Mouse (Mus musculus): ENCODE data around the gene Mgat4d. TPM values are rescaled to one million over a fixed set of nuclear protein-coding genes. Genes with fewer than 3 reads are reported as not detected.
"Not testable (repeated sequence)": the region's sequence is repeated elsewhere in the genome, so short reads cannot be mapped to it uniquely, and the experiment has no call there.

Mgat4d gene
- not detected in 2 replicates for polyA plus RNA-seq (2015; fragmentation: Nextera tagmentation; extraction: Ambion mirVana)

DNA sequence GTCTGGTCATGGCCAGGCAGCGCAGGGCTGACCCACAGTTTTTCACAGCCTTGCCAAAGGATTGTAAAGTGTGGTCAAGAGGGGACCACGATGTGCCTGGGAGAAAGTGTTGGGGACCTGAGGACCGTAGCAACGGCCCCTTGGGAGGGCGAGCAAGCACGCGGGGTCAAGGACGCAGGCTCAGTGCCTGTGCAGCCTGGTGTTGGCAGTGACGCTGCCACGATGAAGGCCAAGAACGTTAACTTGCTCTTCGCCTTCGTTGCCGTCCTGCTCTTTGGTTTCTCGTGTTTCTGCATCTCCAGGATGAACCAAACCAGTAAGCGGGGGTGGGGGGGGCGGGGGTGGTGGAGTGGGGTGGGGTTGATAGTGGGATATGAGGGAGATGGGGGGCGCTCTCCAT lies at the start of gene Mgat4d:
Gene Mgat4d (plus strand): TSS at position 209 of the 400 bp plus-strand sequence.
- no peaks in the 10 kb centered on the region for H3K4me1 ChIP-seq (replicated peaks; ENCODE audit: control insufficient read depth, insufficient read depth, low read length)
- no peaks in the 10 kb centered on the region for H3K27me3 ChIP-seq (ENCODE audit: control insufficient read depth, insufficient read depth, low read depth, low read length)
- ATAC-seq (ENCODE audit: low read depth): no peak
- H3K9me3 ChIP-seq (ENCODE audit: control insufficient read depth, low read length): no peaks in the 10 kb centered on the region
- H3K36me3 ChIP-seq (ENCODE audit: control insufficient read depth, insufficient read depth, low read length): no peaks in the 10 kb centered on the region
- H3K4me3 ChIP-seq (ENCODE audit: low read length): no peak within 1 kb of the TSS
- WGBS: 66% methylated on average over 18 of the region's 18 CpGs
- no peak within 1 kb of the TSS for H3K27ac ChIP-seq (ENCODE audit: low read length)
- no peak within 1 kb of the TSS for H3K9ac ChIP-seq (ENCODE audit: low read length)
- no peak within 1 kb of the TSS for H3K4me2 ChIP-seq (ENCODE audit: low read depth, low read length)

GRCm38 (mm10) chr8:83300135-83300534 lies 48.1 kb upstream of the Mgat4d start:
- Histone ChIP-seq H3K36me3 (ENCODE audit: control insufficient read depth, insufficient read depth, low read length) (no peaks in the 10 kb centered on the region), H3K4me1 (replicated peaks; ENCODE audit: control insufficient read depth, insufficient read depth, low read length) (no peaks in the 10 kb centered on the region), H3K9me3 (ENCODE audit: control insufficient read depth, low read length) (0 out of 2 replicates have a peak, but pooled peaks cover 2% of the 10 kb centered on the region), H3K4me2 (ENCODE audit: low read depth, low read length) (no peak overlapping the region), H3K4me3 (ENCODE audit: low read length) (no peak overlapping the region), H3K27ac (ENCODE audit: low read length) (no peak overlapping the region), H3K27me3 (ENCODE audit: control insufficient read depth, insufficient read depth, low read depth, low read length) (no peaks in the 10 kb centered on the region), H3K9ac (ENCODE audit: low read length) (no peak overlapping the region)
- 52% methylated on average over 1 of the region's 1 CpGs for WGBS
- ATAC-seq (ENCODE audit: low read depth): no peak

DNA sequence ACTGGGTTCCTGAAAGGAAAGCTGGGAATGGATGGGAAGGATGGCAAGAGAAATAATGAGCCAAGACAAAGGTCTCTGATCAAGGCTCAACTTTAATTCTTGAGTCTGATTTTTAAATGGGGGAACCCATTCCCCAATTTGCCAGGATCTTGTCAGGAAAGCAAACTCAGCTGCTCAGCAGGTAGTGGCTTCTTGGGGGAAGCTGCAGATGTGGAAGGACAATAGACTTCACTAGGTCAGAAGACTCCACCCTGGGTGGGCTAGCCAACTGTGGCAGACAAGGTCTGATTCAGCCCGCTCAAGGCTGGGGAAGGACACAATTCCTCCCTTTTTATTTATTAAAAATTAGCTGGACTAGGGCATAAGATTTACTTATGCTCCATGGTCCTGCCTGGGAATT lies 43.3 kb upstream of the Mgat4d start:
- no peak overlapping the region for H3K4me3 ChIP-seq (ENCODE audit: low read length)
- H3K27me3 ChIP-seq (ENCODE audit: control insufficient read depth, insufficient read depth, low read depth, low read length): no peaks in the 10 kb centered on the region
- 0 out of 2 replicates have a peak, but pooled peaks cover 2% of the 10 kb centered on the region for H3K9me3 ChIP-seq (ENCODE audit: control insufficient read depth, low read length)
- H3K27ac ChIP-seq (ENCODE audit: low read length): no peak overlapping the region
- H3K36me3 ChIP-seq (ENCODE audit: control insufficient read depth, insufficient read depth, low read length): no peaks in the 10 kb centered on the region
- no peak for ATAC-seq (ENCODE audit: low read depth)
- WGBS: 100% methylated on average over 1 of the region's 1 CpGs
- H3K9ac ChIP-seq (ENCODE audit: low read length): no peak overlapping the region
- no peaks in the 10 kb centered on the region for H3K4me1 ChIP-seq (replicated peaks; ENCODE audit: control insufficient read depth, insufficient read depth, low read length)
- H3K4me2 ChIP-seq (ENCODE audit: low read depth, low read length): no peak overlapping the region

GRCm38 (mm10) chr8:83309836-83310235 lies 38.4 kb upstream of the Mgat4d start:
- Histone ChIP-seq H3K27me3 (ENCODE audit: control insufficient read depth, insufficient read depth, low read depth, low read length) (no peaks in the 10 kb centered on the region), H3K4me3 (ENCODE audit: low read length) (no peak overlapping the region), H3K9ac (ENCODE audit: low read length) (no peak overlapping the region), H3K4me1 (replicated peaks; ENCODE audit: control insufficient read depth, insufficient read depth, low read length) (no peaks in the 10 kb centered on the region), H3K27ac (ENCODE audit: low read length) (no peak overlapping the region), H3K4me2 (ENCODE audit: low read depth, low read length) (no peak overlapping the region), H3K36me3 (ENCODE audit: control insufficient read depth, insufficient read depth, low read length) (no peaks in the 10 kb centered on the region; the same call in 1 of the 2 replicates), H3K9me3 (ENCODE audit: control insufficient read depth, low read length) (no peaks in the 10 kb centered on the region)
- ATAC-seq (ENCODE audit: low read depth): no peak
- WGBS: 89% methylated on average over 6 of the region's 6 CpGs

DNA sequence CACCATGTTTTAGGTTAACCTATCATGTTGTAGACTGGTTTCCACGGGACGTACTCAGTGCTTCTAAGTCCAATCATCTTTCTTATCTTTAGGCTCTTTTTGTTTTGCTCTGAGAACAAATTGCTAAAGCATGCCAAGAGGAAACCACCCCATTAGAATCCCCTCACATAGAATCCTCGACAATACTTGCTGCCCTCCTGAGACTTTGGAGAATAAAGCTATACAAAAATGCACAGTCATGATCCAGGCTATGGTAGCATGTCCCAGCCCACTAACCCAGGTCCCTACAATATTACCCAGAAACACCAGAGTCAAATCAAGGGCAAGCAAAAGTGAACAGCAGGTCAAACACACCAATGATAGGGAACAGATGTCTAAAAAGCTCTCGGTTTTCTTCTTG lies 33.2 kb upstream of the Mgat4d start:
- H3K9ac ChIP-seq (ENCODE audit: low read length); H3K4me3 ChIP-seq (ENCODE audit: low read length); ATAC-seq (ENCODE audit: low read depth); H3K27me3 ChIP-seq (ENCODE audit: control insufficient read depth, insufficient read depth, low read depth, low read length); H3K27ac ChIP-seq (ENCODE audit: low read length); H3K9me3 ChIP-seq (ENCODE audit: control insufficient read depth, low read length); H3K4me1 ChIP-seq (replicated peaks; ENCODE audit: control insufficient read depth, insufficient read depth, low read length); H3K4me2 ChIP-seq (ENCODE audit: low read depth, low read length): not testable (repeated sequence)
- 78% methylated on average over 4 of the region's 4 CpGs for WGBS
- peaks cover 13% of the 10 kb centered on the region for H3K36me3 ChIP-seq (ENCODE audit: control insufficient read depth, insufficient read depth, low read length)

- no peaks in the 10 kb centered on the region for H3K27me3 ChIP-seq (ENCODE audit: control insufficient read depth, insufficient read depth, low read depth, low read length)
- H3K9me3 ChIP-seq (ENCODE audit: control insufficient read depth, low read length): no peaks in the 10 kb centered on the region
- 82% methylated on average over 2 of the region's 2 CpGs for WGBS
- H3K9ac ChIP-seq (ENCODE audit: low read length): no peak overlapping the region
- H3K4me2 ChIP-seq (ENCODE audit: low read depth, low read length): no peak overlapping the region
- H3K4me3 ChIP-seq (ENCODE audit: low read length): no peak overlapping the region
- peaks cover 13% of the 10 kb centered on the region for H3K36me3 ChIP-seq (ENCODE audit: control insufficient read depth, insufficient read depth, low read length)
- no peak overlapping the region for H3K27ac ChIP-seq (ENCODE audit: low read length)
- ATAC-seq (ENCODE audit: low read depth): no peak
- no peaks in the 10 kb centered on the region for H3K4me1 ChIP-seq (replicated peaks; ENCODE audit: control insufficient read depth, insufficient read depth, low read length)
Observed at GRCm38 (mm10) chr8:83315691-83316090, 32.6 kb upstream of the Mgat4d start.

GRCm38 (mm10) chr8:83320543-83320942 lies 27.7 kb upstream of the Mgat4d start:
- H3K36me3 ChIP-seq (ENCODE audit: control insufficient read depth, insufficient read depth, low read length): peaks cover 11% of the 10 kb centered on the region
- no peak overlapping the region for H3K27ac ChIP-seq (ENCODE audit: low read length)
- no peaks in the 10 kb centered on the region for H3K4me1 ChIP-seq (replicated peaks; ENCODE audit: control insufficient read depth, insufficient read depth, low read length)
- no peak overlapping the region for H3K9ac ChIP-seq (ENCODE audit: low read length)
- H3K9me3 ChIP-seq (ENCODE audit: control insufficient read depth, low read length): no peaks in the 10 kb centered on the region
- ATAC-seq (ENCODE audit: low read depth): no peak
- no peaks in the 10 kb centered on the region for H3K27me3 ChIP-seq (ENCODE audit: control insufficient read depth, insufficient read depth, low read depth, low read length)
- no peak overlapping the region for H3K4me2 ChIP-seq (ENCODE audit: low read depth, low read length)
- no peak overlapping the region for H3K4me3 ChIP-seq (ENCODE audit: low read length)
- 96% methylated on average over 3 of the region's 3 CpGs for WGBS

- Histone ChIP-seq H3K4me2 (ENCODE audit: low read depth, low read length) (no peak overlapping the region), H3K4me3 (ENCODE audit: low read length) (no peak overlapping the region), H3K27me3 (ENCODE audit: control insufficient read depth, insufficient read depth, low read depth, low read length) (no peaks in the 10 kb centered on the region), H3K36me3 (ENCODE audit: control insufficient read depth, insufficient read depth, low read length) (peaks cover 8% of the 10 kb centered on the region), H3K9ac (ENCODE audit: low read length) (no peak overlapping the region), H3K4me1 (replicated peaks; ENCODE audit: control insufficient read depth, insufficient read depth, low read length) (no peaks in the 10 kb centered on the region), H3K9me3 (ENCODE audit: control insufficient read depth, low read length) (no peaks in the 10 kb centered on the region), H3K27ac (ENCODE audit: low read length) (no peak overlapping the region)
- ATAC-seq (ENCODE audit: low read depth): no peak
- 89% methylated on average over 6 of the region's 6 CpGs for WGBS
Observed at GRCm38 (mm10) chr8:83322374-83322773, 25.9 kb upstream of the Mgat4d start.

DNA sequence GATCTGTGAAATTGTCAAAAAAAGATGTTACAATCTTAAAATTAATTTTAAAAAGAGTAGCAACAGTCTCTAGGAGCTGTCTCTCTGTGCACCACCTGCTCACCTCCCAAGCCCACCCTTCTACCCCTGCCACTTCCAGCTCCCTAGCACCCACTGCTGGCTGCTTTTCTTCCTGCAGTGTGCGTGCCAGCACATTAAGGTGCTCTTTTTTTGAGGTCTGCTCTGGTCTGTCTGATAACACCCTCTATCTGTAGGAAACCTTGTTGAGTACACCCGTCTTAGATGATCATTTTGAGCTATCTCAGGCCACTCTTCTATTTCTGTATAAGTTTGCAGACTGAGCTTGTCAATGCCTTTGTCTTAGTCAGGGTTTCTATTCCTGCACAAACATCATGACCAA lies 25.2 kb upstream of the Mgat4d start:
- H3K27me3 ChIP-seq (ENCODE audit: control insufficient read depth, insufficient read depth, low read depth, low read length): no peaks in the 10 kb centered on the region
- WGBS: 90% methylated on average over 2 of the region's 2 CpGs
- no peak overlapping the region for H3K27ac ChIP-seq (ENCODE audit: low read length)
- no peak overlapping the region for H3K4me3 ChIP-seq (ENCODE audit: low read length)
- H3K4me1 ChIP-seq (replicated peaks; ENCODE audit: control insufficient read depth, insufficient read depth, low read length): no peaks in the 10 kb centered on the region
- no peaks in the 10 kb centered on the region for H3K9me3 ChIP-seq (ENCODE audit: control insufficient read depth, low read length)
- H3K4me2 ChIP-seq (ENCODE audit: low read depth, low read length): no peak overlapping the region
- peaks cover 7% of the 10 kb centered on the region for H3K36me3 ChIP-seq (ENCODE audit: control insufficient read depth, insufficient read depth, low read length)
- H3K9ac ChIP-seq (ENCODE audit: low read length): no peak overlapping the region
- no peak for ATAC-seq (ENCODE audit: low read depth)

DNA sequence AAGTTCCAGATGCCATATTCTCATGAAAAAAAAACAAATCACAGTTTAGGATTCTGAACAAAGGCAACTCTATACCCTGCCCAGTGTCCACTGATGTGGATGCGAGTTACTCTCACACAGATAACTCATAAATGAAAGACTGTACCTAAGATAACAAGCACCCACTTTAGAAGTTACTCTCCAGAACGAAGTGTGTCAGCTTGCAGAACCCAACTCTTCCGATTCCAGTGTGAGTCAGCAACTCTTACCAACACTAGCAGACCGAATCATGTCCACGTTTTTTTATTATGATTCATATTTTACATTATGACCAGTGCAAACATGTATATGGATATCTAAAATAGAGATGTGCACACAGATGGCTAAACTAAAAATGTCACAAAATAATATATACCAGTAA lies 20.4 kb upstream of the Mgat4d start:
- no peaks in the 10 kb centered on the region for H3K27me3 ChIP-seq (ENCODE audit: control insufficient read depth, insufficient read depth, low read depth, low read length)
- 87% methylated on average over 5 of the region's 5 CpGs for WGBS
- H3K4me3 ChIP-seq (ENCODE audit: low read length): no peak overlapping the region
- no peaks in the 10 kb centered on the region for H3K9me3 ChIP-seq (ENCODE audit: control insufficient read depth, low read length)
- H3K4me2 ChIP-seq (ENCODE audit: low read depth, low read length): no peak overlapping the region
- H3K9ac ChIP-seq (ENCODE audit: low read length): no peak overlapping the region
- 0 out of 2 replicates have a peak, but pooled peaks cover under 1% of the 10 kb centered on the region for H3K4me1 ChIP-seq (replicated peaks; ENCODE audit: control insufficient read depth, insufficient read depth, low read length)
- H3K36me3 ChIP-seq (ENCODE audit: control insufficient read depth, insufficient read depth, low read length): peaks cover 3% of the 10 kb centered on the region
- H3K27ac ChIP-seq (ENCODE audit: low read length): no peak overlapping the region
- no peak for ATAC-seq (ENCODE audit: low read depth)

Data from lung, embryonic 16.5 days (tissue).